Mouse (Mus musculus): ENCODE measurements at regions not wholly inside any gene's neighbourhood (a gene's known extent, or its start where the extent isn't known, plus 50 kb on each side); places are given as distances from the start of the nearest gene placed in this dataset.

DNA sequence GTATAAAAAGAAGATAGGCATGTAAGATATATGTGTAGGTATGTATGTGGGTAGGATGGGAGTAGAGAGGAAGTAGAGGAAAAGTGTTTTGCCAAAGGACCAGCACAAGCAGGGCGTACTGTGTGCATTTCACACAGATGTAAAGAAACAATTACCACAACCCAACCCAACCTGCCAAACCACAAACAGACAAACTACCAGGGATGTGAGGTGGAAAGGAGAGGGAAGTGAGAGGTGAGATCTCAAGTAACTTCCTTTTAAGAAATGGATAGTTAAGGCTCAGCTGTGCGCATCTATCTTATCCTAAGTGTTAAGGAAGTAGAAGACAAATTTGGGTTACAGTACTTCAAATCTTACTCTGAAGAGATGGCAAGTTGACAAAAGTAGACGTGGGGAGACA is 322.4 kb downstream of the Rnd3 start:
- H3K36me3 ChIP-seq (replicated peaks; ENCODE audit: control insufficient read depth, insufficient read depth, low read length) = no peaks in the 10 kb centered on the region
- no peak for DNase-seq (ENCODE audit: low spot score)
- H3K27me3 ChIP-seq (ENCODE audit: control insufficient read depth, insufficient read depth, low read length) = no peaks in the 10 kb centered on the region
- no peaks in the 10 kb centered on the region for H3K9me3 ChIP-seq (replicated peaks; ENCODE audit: control insufficient read depth, low read length)
- ATAC-seq (ENCODE audit: insufficient read depth, low read depth) = no peak
- no peaks in the 10 kb centered on the region for H3K4me1 ChIP-seq (ENCODE audit: control insufficient read depth, insufficient read depth)
- WGBS = 68% methylated on average over 3 of the region's 3 CpGs
- no peak overlapping the region for H3K4me2 ChIP-seq (ENCODE audit: low read depth, low read length)
- TF ChIP-seq CTCF (IDR thresholded peaks at IDR 0.05; ENCODE audit: low read depth) (no peak), EP300 (IDR thresholded peaks at IDR 0.05; ENCODE audit: low read depth) (no peak)
- H3K27ac ChIP-seq (ENCODE audit: low read depth) = no peak overlapping the region
- no peak overlapping the region for H3K4me3 ChIP-seq (ENCODE audit: low read depth, low read length)
- no peak overlapping the region for H3K9ac ChIP-seq (replicated peaks; ENCODE audit: low read depth, low read length)

GRCm38 (mm10) chr2:50825626-50826025 is 323.3 kb downstream of the Rnd3 start:
- Histone ChIP-seq H3K27ac (ENCODE audit: low read depth) (no peak overlapping the region), H3K4me2 (ENCODE audit: low read depth, low read length) (no peak overlapping the region)

DNA sequence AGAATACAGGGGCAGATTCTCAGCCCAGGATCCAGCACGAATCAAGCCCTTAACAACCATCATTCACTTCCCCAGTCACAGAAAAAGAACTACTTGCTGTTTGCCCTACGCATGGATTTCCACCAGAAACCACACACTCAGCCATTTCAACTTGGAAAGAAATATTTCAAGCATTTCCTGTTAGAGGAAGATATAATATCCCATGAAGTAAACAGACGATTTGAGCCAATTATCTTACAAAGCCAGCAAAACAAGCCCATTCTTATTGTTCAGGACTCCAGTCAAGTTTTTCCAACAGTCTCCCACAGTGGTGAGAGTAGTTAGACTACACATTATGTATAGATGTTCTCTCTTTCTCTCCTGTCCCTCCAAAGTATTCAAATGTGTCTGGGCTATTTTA is 324.1 kb downstream of the Rnd3 start:
- Histone ChIP-seq H3K36me3 (replicated peaks; ENCODE audit: control insufficient read depth, insufficient read depth, low read length) (no peaks in the 10 kb centered on the region), H3K9ac (replicated peaks; ENCODE audit: low read depth, low read length) (no peak overlapping the region), H3K4me2 (ENCODE audit: low read depth, low read length) (no peak overlapping the region), H3K4me1 (ENCODE audit: control insufficient read depth, insufficient read depth) (no peaks in the 10 kb centered on the region), H3K9me3 (replicated peaks; ENCODE audit: control insufficient read depth, low read length) (no peaks in the 10 kb centered on the region), H3K27me3 (ENCODE audit: control insufficient read depth, insufficient read depth, low read length) (no peaks in the 10 kb centered on the region), H3K4me3 (ENCODE audit: low read depth, low read length) (no peak overlapping the region), H3K27ac (ENCODE audit: low read depth) (no peak overlapping the region)
- WGBS = 47% methylated on average over 3 of the region's 3 CpGs
- no peak for ATAC-seq (ENCODE audit: insufficient read depth, low read depth)
- DNase-seq (ENCODE audit: low spot score) = no peak
- TF ChIP-seq CTCF (IDR thresholded peaks at IDR 0.05; ENCODE audit: low read depth) = no peak
- no peak for TF ChIP-seq EP300 (IDR thresholded peaks at IDR 0.05; ENCODE audit: low read depth)

More at GRCm38 (mm10) chr2:50825626-50826025, 323.3 kb downstream of the Rnd3 start:
- H3K4me1 ChIP-seq (ENCODE audit: control insufficient read depth, insufficient read depth) = no peaks in the 10 kb centered on the region
- H3K27me3 ChIP-seq (ENCODE audit: control insufficient read depth, insufficient read depth, low read length) = no peaks in the 10 kb centered on the region
- H3K36me3 ChIP-seq (replicated peaks; ENCODE audit: control insufficient read depth, insufficient read depth, low read length) = no peaks in the 10 kb centered on the region
- no peaks in the 10 kb centered on the region for H3K9me3 ChIP-seq (replicated peaks; ENCODE audit: control insufficient read depth, low read length)
- ATAC-seq (ENCODE audit: insufficient read depth, low read depth) (no peak), DNase-seq (ENCODE audit: low spot score) (no peak)
- WGBS = 85% methylated on average over 5 of the region's 5 CpGs
- no peak overlapping the region for H3K9ac ChIP-seq (replicated peaks; ENCODE audit: low read depth, low read length)
- TF ChIP-seq EP300 (IDR thresholded peaks at IDR 0.05; ENCODE audit: low read depth) (no peak), CTCF (IDR thresholded peaks at IDR 0.05; ENCODE audit: low read depth) (no peak)
- no peak overlapping the region for H3K4me3 ChIP-seq (ENCODE audit: low read depth, low read length)

GRCm38 (mm10) chr2:50822738-50823137 is 326.2 kb downstream of the Rnd3 start:
- Histone ChIP-seq H3K9me3 (replicated peaks; ENCODE audit: control insufficient read depth, low read length) (no peaks in the 10 kb centered on the region), H3K27me3 (ENCODE audit: control insufficient read depth, insufficient read depth, low read length) (no peaks in the 10 kb centered on the region), H3K4me2 (ENCODE audit: low read depth, low read length) (no peak overlapping the region), H3K4me3 (ENCODE audit: low read depth, low read length) (no peak overlapping the region), H3K27ac (ENCODE audit: low read depth) (no peak overlapping the region), H3K36me3 (replicated peaks; ENCODE audit: control insufficient read depth, insufficient read depth, low read length) (no peaks in the 10 kb centered on the region), H3K4me1 (ENCODE audit: control insufficient read depth, insufficient read depth) (no peaks in the 10 kb centered on the region), H3K9ac (replicated peaks; ENCODE audit: low read depth, low read length) (no peak overlapping the region)
- no peak for DNase-seq (ENCODE audit: low spot score)
- no peak for ATAC-seq (ENCODE audit: insufficient read depth, low read depth)
- no peak for TF ChIP-seq EP300 (IDR thresholded peaks at IDR 0.05; ENCODE audit: low read depth)
- TF ChIP-seq CTCF (IDR thresholded peaks at IDR 0.05; ENCODE audit: low read depth) = no peak

GRCm38 (mm10) chr2:50819305-50819665 is 329.6 kb downstream of the Rnd3 start:
- no peaks in the 10 kb centered on the region for H3K36me3 ChIP-seq (replicated peaks; ENCODE audit: control insufficient read depth, insufficient read depth, low read length)
- WGBS = 74% methylated on average over 5 of the region's 5 CpGs
- no peak overlapping the region for H3K4me3 ChIP-seq (ENCODE audit: low read depth, low read length)
- H3K9me3 ChIP-seq (replicated peaks; ENCODE audit: control insufficient read depth, low read length) = no peaks in the 10 kb centered on the region
- ATAC-seq (ENCODE audit: insufficient read depth, low read depth) (no peak), DNase-seq (ENCODE audit: low spot score) (no peak)
- peaks cover 3% of the 10 kb centered on the region; the same call in 1 of the 2 replicates for H3K4me1 ChIP-seq (ENCODE audit: control insufficient read depth, insufficient read depth)
- H3K27ac ChIP-seq (ENCODE audit: low read depth) = no peak overlapping the region
- no peak for TF ChIP-seq EP300 (IDR thresholded peaks at IDR 0.05; ENCODE audit: low read depth)
- TF ChIP-seq CTCF (IDR thresholded peaks at IDR 0.05; ENCODE audit: low read depth) = no peak
- H3K27me3 ChIP-seq (ENCODE audit: control insufficient read depth, insufficient read depth, low read length) = no peaks in the 10 kb centered on the region
- no peak overlapping the region for H3K4me2 ChIP-seq (ENCODE audit: low read depth, low read length)
- H3K9ac ChIP-seq (replicated peaks; ENCODE audit: low read depth, low read length) = no peak overlapping the region

DNA sequence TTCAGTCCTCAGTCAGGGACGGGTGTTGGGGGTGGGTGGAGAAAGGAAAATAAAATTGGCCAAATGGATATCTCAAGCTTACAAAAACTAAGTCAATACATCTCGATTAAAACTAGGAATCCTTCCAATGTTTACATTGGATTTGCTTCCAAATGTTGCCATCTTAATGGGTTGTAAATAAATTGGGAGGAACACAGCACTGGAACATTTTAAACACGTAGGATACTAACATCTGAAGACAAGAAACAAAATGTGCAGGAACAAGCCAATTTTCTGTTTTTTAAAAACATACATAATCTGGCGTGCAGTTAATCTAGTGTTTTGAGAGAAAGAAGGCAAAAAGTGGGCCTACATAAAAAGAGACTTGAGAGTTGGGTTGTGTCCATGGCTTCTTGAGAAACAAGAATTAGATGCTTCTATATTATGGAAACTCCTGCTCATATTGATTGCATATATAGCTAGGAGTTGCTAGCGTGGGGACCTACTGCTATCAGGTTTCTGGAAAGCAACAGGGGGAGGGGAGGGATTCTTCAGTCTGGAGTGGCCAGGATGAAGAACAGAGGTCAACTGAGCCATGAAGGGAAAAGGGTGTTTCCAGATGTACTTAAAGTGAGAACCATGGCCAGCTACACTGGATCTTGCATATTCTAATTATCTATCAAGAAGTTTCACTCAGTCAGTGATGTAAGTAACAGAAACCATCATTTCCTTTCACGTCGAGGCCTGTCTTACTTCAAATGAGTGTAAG is 330.2 kb downstream of the Rnd3 start:
- no peak overlapping the region for H3K9ac ChIP-seq (replicated peaks; ENCODE audit: low read depth, low read length)
- no peak for ATAC-seq (ENCODE audit: insufficient read depth, low read depth)

More for the DNA sequence above, 330.2 kb downstream of the Rnd3 start:
- no peak for DNase-seq (ENCODE audit: low spot score)
- Histone ChIP-seq H3K27me3 (ENCODE audit: control insufficient read depth, insufficient read depth, low read length) (no peaks in the 10 kb centered on the region), H3K4me2 (ENCODE audit: low read depth, low read length) (no peak overlapping the region), H3K4me1 (ENCODE audit: control insufficient read depth, insufficient read depth) (peaks cover 3% of the 10 kb centered on the region; the same call in 1 of the 2 replicates), H3K9me3 (replicated peaks; ENCODE audit: control insufficient read depth, low read length) (no peaks in the 10 kb centered on the region), H3K36me3 (replicated peaks; ENCODE audit: control insufficient read depth, insufficient read depth, low read length) (no peaks in the 10 kb centered on the region), H3K4me3 (ENCODE audit: low read depth, low read length) (no peak overlapping the region), H3K27ac (ENCODE audit: low read depth) (no peak overlapping the region)
- WGBS = 67% methylated on average over 7 of the region's 7 CpGs
- TF ChIP-seq EP300 (IDR thresholded peaks at IDR 0.05; ENCODE audit: low read depth) (no peak), CTCF (IDR thresholded peaks at IDR 0.05; ENCODE audit: low read depth) (no peak)
